Mouse (Mus musculus): ENCODE results near the gene Mfsd4b5. TPM values are rescaled to one million over a fixed set of nuclear protein-coding genes. Genes with fewer than 3 reads are reported as not detected.

The Mfsd4b5 gene
- polyA plus RNA-seq (2014; fragmentation: Nextera tagmentation; extraction: Ambion mirVana) = 0.10 and 0.12 TPM in 2 replicates

- Histone ChIP-seq H3K4me1 (replicated peaks; ENCODE audit: control insufficient read depth, insufficient read depth, low read length) (peaks cover 6% of the 10 kb centered on the region; the same call in 1 of the 2 replicates), H3K27ac (ENCODE audit: low read depth, low read length) (no peak within 1 kb of the TSS), H3K4me2 (no peak within 1 kb of the TSS), H3K4me3 (ENCODE audit: low read depth, low read length) (no peak within 1 kb of the TSS), H3K9ac (ENCODE audit: low read depth, low read length) (no peak within 1 kb of the TSS), H3K36me3 (ENCODE audit: control insufficient read depth, insufficient read depth, low read length) (no peaks in the 10 kb centered on the region), H3K9me3 (ENCODE audit: control insufficient read depth, low read length) (no peaks in the 10 kb centered on the region), H3K27me3 (replicated peaks; ENCODE audit: control insufficient read depth, insufficient read depth, low read length) (no peaks in the 10 kb centered on the region)
- 80% methylated on average over 12 of the region's 12 CpGs for WGBS
- DNase-seq (ENCODE audit: low spot score) (no peak), ATAC-seq (replicated peaks; ENCODE audit: low FRiP score) (no peak)
Measured at GRCm38 (mm10) chr10:39986466-39986865, at the start of gene Mfsd4b5. Gene Mfsd4b5, minus strand, starts transcription at chr10:39986646.

- WGBS = 89% methylated on average over 6 of the region's 6 CpGs
- H3K36me3 ChIP-seq (ENCODE audit: control insufficient read depth, insufficient read depth, low read length) = no peaks in the 10 kb centered on the region; the same call in 1 of the 2 replicates
- no peaks in the 10 kb centered on the region for H3K27me3 ChIP-seq (replicated peaks; ENCODE audit: control insufficient read depth, insufficient read depth, low read length)
- H3K27ac ChIP-seq (ENCODE audit: low read depth, low read length) = no peak overlapping the region
- H3K4me3 ChIP-seq (ENCODE audit: low read depth, low read length) = no peak overlapping the region
- ATAC-seq (replicated peaks; ENCODE audit: low FRiP score) = no peak
- no peaks in the 10 kb centered on the region for H3K9me3 ChIP-seq (ENCODE audit: control insufficient read depth, low read length)
- H3K4me1 ChIP-seq (replicated peaks; ENCODE audit: control insufficient read depth, insufficient read depth, low read length) = no peaks in the 10 kb centered on the region
- H3K9ac ChIP-seq (ENCODE audit: low read depth, low read length) = no peak overlapping the region
- DNase-seq (ENCODE audit: low spot score) = peak; percentile 22
- H3K4me2 ChIP-seq = no peak overlapping the region
Measured at GRCm38 (mm10) chr10:40034956-40035355, 48.5 kb upstream of the Mfsd4b5 start.

GRCm38 (mm10) chr10:40032897-40033296 lies 46.5 kb upstream of the Mfsd4b5 start:
- Histone ChIP-seq H3K27me3 (replicated peaks; ENCODE audit: control insufficient read depth, insufficient read depth, low read length) (no peaks in the 10 kb centered on the region), H3K9me3 (ENCODE audit: control insufficient read depth, low read length) (no peaks in the 10 kb centered on the region), H3K9ac (ENCODE audit: low read depth, low read length) (no peak overlapping the region), H3K4me1 (replicated peaks; ENCODE audit: control insufficient read depth, insufficient read depth, low read length) (no peaks in the 10 kb centered on the region), H3K27ac (ENCODE audit: low read depth, low read length) (no peak overlapping the region), H3K4me3 (ENCODE audit: low read depth, low read length) (no peak overlapping the region), H3K4me2 (no peak overlapping the region), H3K36me3 (ENCODE audit: control insufficient read depth, insufficient read depth, low read length) (no peaks in the 10 kb centered on the region; the same call in 1 of the 2 replicates)
- WGBS = 85% methylated on average over 2 of the region's 2 CpGs
- DNase-seq (ENCODE audit: low spot score) (peak; percentile 3), ATAC-seq (replicated peaks; ENCODE audit: low FRiP score) (no peak)

GRCm38 (mm10) chr10:40030716-40031115 lies 44.3 kb upstream of the Mfsd4b5 start:
- H3K36me3 ChIP-seq (ENCODE audit: control insufficient read depth, insufficient read depth, low read length) = no peaks in the 10 kb centered on the region; the same call in 1 of the 2 replicates
- ATAC-seq (replicated peaks; ENCODE audit: low FRiP score) (no peak), DNase-seq (ENCODE audit: low spot score) (peak; percentile 6)
- no peaks in the 10 kb centered on the region for H3K27me3 ChIP-seq (replicated peaks; ENCODE audit: control insufficient read depth, insufficient read depth, low read length)
- no peaks in the 10 kb centered on the region for H3K9me3 ChIP-seq (ENCODE audit: control insufficient read depth, low read length)
- no peak overlapping the region for H3K4me3 ChIP-seq (ENCODE audit: low read depth, low read length)
- 93% methylated on average over 6 of the region's 6 CpGs for WGBS
- no peak overlapping the region for H3K27ac ChIP-seq (ENCODE audit: low read depth, low read length)
- no peaks in the 10 kb centered on the region for H3K4me1 ChIP-seq (replicated peaks; ENCODE audit: control insufficient read depth, insufficient read depth, low read length)
- no peak overlapping the region for H3K4me2 ChIP-seq
- H3K9ac ChIP-seq (ENCODE audit: low read depth, low read length) = no peak overlapping the region

- Histone ChIP-seq H3K27ac (ENCODE audit: low read depth, low read length) (no peak overlapping the region), H3K9me3 (ENCODE audit: control insufficient read depth, low read length) (no peaks in the 10 kb centered on the region), H3K4me1 (replicated peaks; ENCODE audit: control insufficient read depth, insufficient read depth, low read length) (no peaks in the 10 kb centered on the region; the same call in 1 of the 2 replicates), H3K4me3 (ENCODE audit: low read depth, low read length) (no peak overlapping the region), H3K27me3 (replicated peaks; ENCODE audit: control insufficient read depth, insufficient read depth, low read length) (peaks cover 5% of the 10 kb centered on the region), H3K9ac (ENCODE audit: low read depth, low read length) (no peak overlapping the region), H3K36me3 (ENCODE audit: control insufficient read depth, insufficient read depth, low read length) (no peaks in the 10 kb centered on the region), H3K4me2 (no peak overlapping the region)
- DNase-seq (ENCODE audit: low spot score) (no peak), ATAC-seq (replicated peaks; ENCODE audit: low FRiP score) (no peak)
- 84% methylated on average over 2 of the region's 2 CpGs for WGBS
Measured at GRCm38 (mm10) chr10:40029610-40030009, 43.2 kb upstream of the Mfsd4b5 start.

GRCm38 (mm10) chr10:40028091-40028490 lies 41.6 kb upstream of the Mfsd4b5 start:
- no peaks in the 10 kb centered on the region for H3K36me3 ChIP-seq (ENCODE audit: control insufficient read depth, insufficient read depth, low read length)
- peak; percentile 3 for DNase-seq (ENCODE audit: low spot score)
- WGBS = 74% methylated on average over 8 of the region's 8 CpGs
- no peak overlapping the region for H3K4me3 ChIP-seq (ENCODE audit: low read depth, low read length)
- H3K27ac ChIP-seq (ENCODE audit: low read depth, low read length) = no peak overlapping the region
- peaks cover 17% of the 10 kb centered on the region for H3K27me3 ChIP-seq (replicated peaks; ENCODE audit: control insufficient read depth, insufficient read depth, low read length)
- no peak overlapping the region for H3K9ac ChIP-seq (ENCODE audit: low read depth, low read length)
- H3K9me3 ChIP-seq (ENCODE audit: control insufficient read depth, low read length) = no peaks in the 10 kb centered on the region
- H3K4me1 ChIP-seq (replicated peaks; ENCODE audit: control insufficient read depth, insufficient read depth, low read length) = no peaks in the 10 kb centered on the region; the same call in 1 of the 2 replicates
- no peak for ATAC-seq (replicated peaks; ENCODE audit: low FRiP score)
- no peak overlapping the region for H3K4me2 ChIP-seq

GRCm38 (mm10) chr10:40026546-40026945 lies 40.1 kb upstream of the Mfsd4b5 start:
- no peaks in the 10 kb centered on the region for H3K36me3 ChIP-seq (ENCODE audit: control insufficient read depth, insufficient read depth, low read length)
- H3K9ac ChIP-seq (ENCODE audit: low read depth, low read length) = no peak overlapping the region
- ATAC-seq (replicated peaks; ENCODE audit: low FRiP score) (no peak), DNase-seq (ENCODE audit: low spot score) (no peak)
- H3K4me1 ChIP-seq (replicated peaks; ENCODE audit: control insufficient read depth, insufficient read depth, low read length) = no peaks in the 10 kb centered on the region; the same call in 1 of the 2 replicates
- H3K4me2 ChIP-seq = no peak overlapping the region
- peaks cover 17% of the 10 kb centered on the region for H3K27me3 ChIP-seq (replicated peaks; ENCODE audit: control insufficient read depth, insufficient read depth, low read length)
- no peak overlapping the region for H3K4me3 ChIP-seq (ENCODE audit: low read depth, low read length)
- no peaks in the 10 kb centered on the region for H3K9me3 ChIP-seq (ENCODE audit: control insufficient read depth, low read length)
- H3K27ac ChIP-seq (ENCODE audit: low read depth, low read length) = no peak overlapping the region
- WGBS = 90% methylated on average over 5 of the region's 5 CpGs

GRCm38 (mm10) chr10:40025560-40025959 lies 39.1 kb upstream of the Mfsd4b5 start:
- no peaks in the 10 kb centered on the region for H3K9me3 ChIP-seq (ENCODE audit: control insufficient read depth, low read length)
- peak overlapping the region; percentile 66 for H3K4me3 ChIP-seq (ENCODE audit: low read depth, low read length)
- no peaks in the 10 kb centered on the region; the same call in 1 of the 2 replicates for H3K4me1 ChIP-seq (replicated peaks; ENCODE audit: control insufficient read depth, insufficient read depth, low read length)
- H3K27ac ChIP-seq (ENCODE audit: low read depth, low read length) = no peak overlapping the region
- H3K36me3 ChIP-seq (ENCODE audit: control insufficient read depth, insufficient read depth, low read length) = no peaks in the 10 kb centered on the region
- peak overlapping the region; percentile 92 for H3K4me2 ChIP-seq
- DNase-seq (ENCODE audit: low spot score) (no peak), ATAC-seq (replicated peaks; ENCODE audit: low FRiP score) (no peak)
- no peak overlapping the region for H3K9ac ChIP-seq (ENCODE audit: low read depth, low read length)
- peaks cover 17% of the 10 kb centered on the region for H3K27me3 ChIP-seq (replicated peaks; ENCODE audit: control insufficient read depth, insufficient read depth, low read length)
- WGBS = 65% methylated on average over 8 of the region's 8 CpGs

Measured in liver, embryonic 11.5 days (tissue).